Mouse (Mus musculus): ENCODE results near the gene Zdhhc1.

DNA sequence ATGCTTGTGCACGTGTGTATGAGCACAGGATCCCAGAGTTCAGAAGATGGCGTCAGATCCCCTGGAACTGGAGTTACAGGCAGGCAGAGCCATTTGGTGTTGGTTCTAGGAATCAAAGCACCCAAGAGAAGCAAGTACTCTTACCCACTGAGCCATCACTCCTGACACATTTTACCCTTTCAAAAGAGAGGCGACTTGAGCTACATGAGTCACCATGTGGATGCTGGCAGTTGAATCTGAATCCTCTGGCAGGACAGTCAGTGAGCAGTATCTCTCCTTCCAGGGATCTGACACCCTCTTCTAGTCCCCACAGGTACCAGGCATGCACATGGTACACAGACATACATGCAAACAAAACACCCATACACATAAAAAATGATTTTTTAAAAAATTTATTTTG lies 8.6 kb downstream of the Zdhhc1 start:
- TF ChIP-seq GATA1 (IDR thresholded peaks at IDR 0.05; ENCODE audit: low read length) (no peak), TAL1 (IDR thresholded peaks at IDR 0.05; ENCODE audit: low read length) (no peak)

Measured in erythroblast, embryonic 14.5 days (primary cell).